Mouse (Mus musculus) C2C12 (cell line): ENCODE results near the gene Ndufs5.

ENCODE experiments used
- CEBPB ChIP-seq: IDR thresholded peaks from one replicate; pipeline ENCODE4 v1.6.1; 2011; ENCODE audit warnings: low read depth, mild to moderate bottlenecking, control low read depth, moderate library complexity
- CTCF ChIP-seq: IDR thresholded peaks from one replicate; pipeline ENCODE4 v1.5.1; 2011; ENCODE audit not compliant: control insufficient read depth, insufficient read depth, insufficient read length
- MAX ChIP-seq: IDR thresholded peaks from one replicate; pipeline ENCODE4 v1.6.1; 2011; ENCODE audit warnings: mild to moderate bottlenecking, control low read depth
- MYOD1 ChIP-seq: IDR thresholded peaks from one replicate; pipeline ENCODE4 v1.6.1; 2011; ENCODE audit warnings: low read depth; ENCODE audit not compliant: control insufficient read depth, insufficient read length
- MYOG ChIP-seq: IDR thresholded peaks from one replicate; pipeline ENCODE4 v1.6.1; 2011; ENCODE audit not compliant: control insufficient read depth, insufficient read length; ENCODE audit errors: extremely low read depth
- USF1 ChIP-seq: IDR thresholded peaks from one replicate; pipeline ENCODE4 v1.6.1; 2011; ENCODE audit warnings: low read depth, mild to moderate bottlenecking, control low read depth, moderate library complexity

GRCm38 (mm10) chr4:123666517-123666916 is 51.5 kb downstream of the Ndufs5 start:
- TF ChIP-seq CTCF (no peak), USF1 (no peak), MYOD1 (no peak), MAX (no peak), CEBPB (no peak), MYOG (no peak)
